Mouse (Mus musculus): ENCODE results near the gene Iscu.

Iscu gene

DNA sequence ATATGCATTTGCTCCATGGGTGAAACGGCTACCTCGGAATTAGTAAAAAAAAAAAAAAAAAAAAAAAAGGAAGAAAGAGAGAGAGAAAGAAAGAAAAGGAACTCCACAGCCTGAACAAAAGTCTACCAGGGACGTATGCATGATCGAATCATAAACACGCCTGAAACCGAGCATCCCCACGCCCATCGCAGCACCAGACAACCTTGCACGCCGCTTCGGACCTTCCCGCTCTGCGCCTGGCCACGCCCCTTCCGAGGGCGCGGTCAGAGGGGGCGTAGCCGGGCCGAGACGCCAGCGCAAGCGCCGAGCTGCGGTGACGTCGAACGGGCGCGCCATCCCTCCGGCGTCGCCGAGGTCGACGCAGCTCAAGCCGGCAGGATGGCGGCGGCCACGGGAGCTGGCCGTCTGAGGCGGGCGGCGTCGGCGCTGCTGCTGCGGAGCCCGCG is at the start of gene Iscu, which contains the start of gene Sart3:
Iscu (plus strand) TSS at position 299 of the 446 bp plus-strand sequence.
Sart3 (minus strand) TSS at position 61 of the 446 bp plus-strand sequence.
- DNase-seq (ENCODE audit: low read depth, low spot score): peak; percentile 96

DNA sequence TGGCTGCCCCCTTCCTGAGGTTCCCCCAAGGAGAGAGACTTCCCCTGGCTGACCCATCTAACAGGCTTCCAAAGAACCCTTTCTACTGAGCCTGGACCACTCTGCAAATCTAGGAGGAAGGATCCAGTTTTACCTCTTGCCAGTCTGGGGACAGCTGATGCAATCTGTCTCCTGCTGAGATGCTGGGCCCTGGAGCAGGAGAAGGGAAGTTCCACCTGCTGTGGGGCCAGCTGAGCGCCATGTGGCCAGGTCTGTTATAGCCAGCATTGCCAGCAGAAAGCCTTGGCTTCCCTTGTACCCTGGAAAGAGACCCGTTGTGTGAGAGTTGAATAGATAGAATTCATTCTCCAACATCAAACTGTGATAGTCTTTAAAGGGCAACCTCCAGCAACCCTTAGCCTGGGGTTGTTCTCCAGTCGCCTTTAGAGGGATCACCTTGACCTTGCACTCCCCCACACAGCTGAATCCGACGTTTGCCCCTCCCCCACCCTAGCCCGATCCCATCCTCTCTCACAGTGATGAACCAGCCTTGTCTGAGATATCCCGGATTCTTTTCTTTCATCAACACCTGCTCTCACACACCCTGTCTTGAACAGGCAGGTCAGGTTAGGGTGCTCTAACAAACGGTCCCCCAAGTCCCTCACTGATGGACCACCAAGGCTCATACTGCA is 48.8 kb upstream of the Iscu start:
- DNase-seq (ENCODE audit: low read depth, low spot score): peak; percentile 67

DNA sequence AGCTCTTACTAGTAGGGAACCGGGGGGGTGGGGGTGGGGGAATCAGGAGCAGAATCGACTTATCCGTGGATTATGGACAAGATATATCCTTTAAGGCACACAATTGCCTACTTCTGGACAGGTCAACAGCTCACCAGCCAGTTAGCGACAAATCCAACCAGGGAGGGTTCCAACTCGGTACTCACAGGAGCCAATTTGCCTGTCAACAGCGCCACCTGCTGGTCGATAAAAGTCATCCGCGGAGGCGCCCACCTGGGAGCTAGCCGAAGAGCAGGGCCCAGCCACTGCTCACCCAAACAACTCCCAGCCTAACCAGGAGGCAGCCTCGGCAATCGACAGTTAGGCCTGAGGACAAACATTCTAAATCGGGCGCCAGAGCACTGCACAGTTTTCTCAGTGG is 48.1 kb upstream of the Iscu start, which contains the start of gene 1700069L16Rik:
1700069L16Rik (minus strand) TSS at position 327 of the 400 bp plus-strand sequence.
- DNase-seq (ENCODE audit: low read depth, low spot score): peak; percentile 91

DNA sequence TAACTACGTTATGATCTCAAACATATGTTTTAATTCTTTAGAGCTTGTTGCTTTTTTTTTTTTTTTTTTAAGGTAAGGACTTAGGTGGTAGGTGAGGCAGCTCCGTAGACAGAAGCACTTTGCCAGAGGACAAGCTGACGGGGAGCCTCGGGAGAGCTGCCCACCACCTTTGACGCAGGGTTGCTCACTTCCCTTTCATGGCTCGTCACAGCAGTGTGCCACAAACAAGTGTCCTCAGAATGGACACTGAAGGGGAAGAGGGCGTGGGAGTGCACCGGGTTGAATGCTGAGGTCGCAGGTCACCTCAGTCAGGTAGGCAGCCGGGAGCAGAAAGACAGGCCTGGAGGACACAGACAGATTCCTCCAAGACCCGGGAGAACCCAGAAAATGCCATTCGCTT is 47.1 kb upstream of the Iscu start:
- DNase-seq (ENCODE audit: low read depth, low spot score): no peak

DNA sequence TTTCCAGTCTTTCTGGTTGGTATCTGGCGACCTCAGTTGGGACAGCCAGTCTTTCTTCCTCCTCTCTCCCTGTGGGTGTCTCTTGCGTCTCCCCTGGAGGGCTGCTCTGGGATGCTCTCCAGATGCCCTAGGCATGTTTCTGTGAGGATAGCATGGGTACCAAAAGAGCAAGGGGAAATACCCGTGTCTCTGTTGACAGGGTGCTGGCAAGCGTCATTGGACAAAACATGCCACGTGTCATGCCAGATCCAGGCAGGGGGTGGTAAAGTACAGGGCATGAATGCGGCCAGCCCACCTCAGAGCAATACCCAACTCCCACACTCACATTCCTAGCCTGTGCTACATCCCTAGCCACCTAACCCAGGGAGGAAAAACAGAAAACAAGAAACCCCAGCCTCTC is 45.9 kb upstream of the Iscu start:
- DNase-seq (ENCODE audit: low read depth, low spot score): no peak

DNA sequence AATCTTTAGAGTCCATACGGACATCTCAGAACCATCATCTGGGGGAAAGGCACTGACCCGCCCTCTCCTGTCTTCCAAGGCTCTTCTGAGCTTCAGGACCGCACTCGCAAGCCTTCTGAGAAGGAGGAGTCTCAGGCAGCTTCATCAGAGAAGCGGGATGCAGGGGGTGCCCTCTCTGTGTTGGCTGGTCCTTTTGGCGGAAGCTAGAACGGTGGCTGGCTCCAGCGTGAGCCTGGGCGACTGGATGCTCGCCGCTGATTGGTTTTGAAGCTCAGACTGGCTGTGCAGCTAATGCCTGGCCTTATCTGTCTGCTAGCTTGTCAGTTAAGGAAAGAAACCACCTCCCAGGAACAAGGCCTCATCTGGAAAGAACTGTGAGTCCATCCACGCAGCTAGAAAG is 45.3 kb upstream of the Iscu start:
- DNase-seq (ENCODE audit: low read depth, low spot score): no peak

DNA sequence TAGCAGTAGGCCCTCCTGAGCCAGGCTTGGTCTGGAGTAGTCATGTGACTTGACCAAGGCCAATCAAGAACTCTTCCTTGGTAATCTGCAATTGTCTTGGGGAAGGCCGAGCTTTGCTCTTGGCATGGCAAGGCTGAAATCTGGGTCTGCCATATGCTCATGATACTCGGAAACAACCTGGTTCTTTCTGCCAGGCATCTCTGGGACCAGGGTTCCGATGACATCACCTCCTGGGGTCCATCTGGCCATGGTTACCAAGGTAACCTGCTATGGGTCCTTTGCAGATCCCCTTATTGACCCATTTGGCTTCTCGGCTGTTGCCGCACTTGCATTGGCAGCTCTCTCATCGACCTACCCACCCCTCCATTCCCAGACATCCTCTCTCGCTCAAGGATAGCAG is 44.5 kb upstream of the Iscu start:
- DNase-seq (ENCODE audit: low read depth, low spot score): no peak

DNA sequence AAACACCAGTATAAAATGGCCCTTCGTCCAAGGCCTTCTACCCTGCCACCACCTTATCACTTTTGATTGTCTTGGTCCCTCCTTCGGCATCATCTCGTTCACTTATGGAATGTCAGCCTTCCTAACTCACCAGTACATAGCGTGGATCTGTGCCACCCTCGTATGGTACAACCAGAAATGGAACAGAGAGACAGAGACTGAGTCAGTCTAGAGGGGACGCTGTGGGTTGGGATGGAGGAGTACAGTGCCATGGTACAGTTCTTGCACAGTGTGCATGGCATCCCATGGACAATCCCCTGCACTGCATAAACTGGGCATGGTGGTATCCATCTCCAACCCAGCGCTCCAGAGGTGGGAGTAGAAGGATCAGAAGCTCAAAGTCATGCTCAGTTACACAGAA is 43.9 kb upstream of the Iscu start:
- DNase-seq (ENCODE audit: low read depth, low spot score): no peak

DNA sequence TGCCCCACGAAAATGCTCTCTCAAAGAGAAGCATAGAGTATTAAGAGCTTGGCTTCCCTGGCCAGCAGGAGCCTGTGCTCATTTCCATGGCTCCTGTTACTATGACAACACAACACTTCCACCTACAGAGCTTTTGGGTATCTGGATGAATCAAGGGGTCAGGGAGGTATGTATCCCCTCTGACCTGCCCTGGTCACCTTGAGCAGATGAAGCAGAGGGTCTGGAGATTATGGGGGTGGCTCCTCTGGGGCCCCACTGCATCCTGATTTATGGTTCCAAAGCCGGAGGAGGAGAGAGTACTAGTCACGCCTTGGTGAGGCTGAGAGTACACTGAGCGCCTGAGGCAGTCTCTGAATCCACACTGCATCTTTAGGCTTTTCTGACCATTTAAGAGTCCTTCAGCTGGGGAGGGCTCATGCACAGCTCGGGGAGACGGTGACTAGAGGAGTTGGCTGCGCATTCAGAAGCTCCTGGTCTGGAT is 41.9 kb upstream of the Iscu start:
- no peak for DNase-seq (ENCODE audit: low read depth, low spot score)

DNA sequence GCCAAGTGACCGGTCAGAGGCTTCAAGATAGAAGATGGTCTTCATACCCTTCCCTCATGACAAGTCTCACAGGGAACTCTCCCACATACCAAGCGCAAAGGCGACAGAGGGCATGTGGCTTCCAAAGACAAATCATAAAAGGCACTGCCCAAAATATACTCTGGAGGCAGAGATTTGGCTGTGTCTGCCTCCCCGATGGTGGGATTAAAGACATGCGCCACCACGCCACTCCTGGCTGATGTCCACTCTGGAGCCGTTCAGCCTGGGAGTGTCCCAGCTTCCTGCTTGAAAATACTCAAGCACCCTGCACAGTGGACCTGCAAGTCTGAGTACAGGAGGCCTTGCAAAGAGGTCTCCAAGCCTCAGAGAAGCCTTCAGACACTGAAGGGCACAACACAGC is 41.4 kb upstream of the Iscu start:
- DNase-seq (ENCODE audit: low read depth, low spot score): no peak

DNA sequence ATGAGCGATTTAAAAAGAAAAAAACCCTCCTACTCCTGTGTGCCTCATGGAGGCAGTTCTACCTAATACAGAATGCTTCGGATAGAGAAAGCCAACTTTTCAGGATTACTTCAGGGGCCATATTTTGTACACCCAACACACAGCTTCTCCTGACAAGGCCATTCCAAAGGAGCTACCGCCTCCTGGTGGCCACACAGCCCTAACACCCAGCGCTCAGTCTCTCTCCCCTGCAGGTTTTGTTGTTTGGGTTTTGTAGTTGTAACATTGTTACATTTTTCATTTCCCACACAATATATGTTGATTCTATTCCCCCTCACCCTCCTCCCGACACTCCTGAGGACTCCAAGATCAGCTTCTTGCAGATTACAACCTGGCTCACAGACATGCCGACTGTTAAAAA is 40.4 kb upstream of the Iscu start:
- peak; percentile 71 for DNase-seq (ENCODE audit: low read depth, low spot score)

DNA sequence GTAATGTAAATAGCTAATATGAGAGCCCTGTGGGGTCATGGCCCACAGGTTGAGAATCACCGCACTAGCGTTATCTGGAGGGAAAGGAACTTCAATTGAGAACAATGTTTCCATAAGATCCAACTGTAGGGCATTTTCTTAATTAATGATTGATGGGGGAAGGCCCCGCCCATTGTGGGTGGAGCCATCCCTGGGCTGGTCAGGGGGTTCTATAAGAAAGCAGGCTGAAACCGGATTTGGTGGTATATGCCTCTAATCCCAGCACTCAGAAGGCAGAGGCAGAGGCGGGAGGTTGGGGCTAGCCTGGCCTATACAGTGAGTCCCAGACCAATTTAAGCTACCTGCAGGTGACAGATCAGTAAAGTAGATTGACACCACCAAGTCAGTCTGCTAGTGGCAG is 38.2 kb upstream of the Iscu start:
- DNase-seq (ENCODE audit: low read depth, low spot score): peak; percentile 66

DNA sequence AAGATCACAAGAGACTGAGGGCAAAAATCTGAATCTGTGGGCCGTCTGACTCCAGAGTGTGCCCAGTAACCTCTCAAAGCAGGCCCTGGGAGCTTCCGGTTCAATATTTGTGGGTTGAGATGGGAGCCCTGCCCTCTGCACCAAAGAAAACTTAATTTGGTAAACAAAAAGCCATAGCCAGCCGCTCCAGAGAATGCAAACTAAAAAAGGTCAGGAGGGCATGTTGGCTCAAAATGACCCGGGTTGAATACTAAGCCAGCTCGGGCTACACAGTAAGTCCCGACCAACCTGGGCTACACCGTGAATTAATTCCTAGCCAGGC is 37.6 kb upstream of the Iscu start:
- DNase-seq (ENCODE audit: low read depth, low spot score): no peak

DNA sequence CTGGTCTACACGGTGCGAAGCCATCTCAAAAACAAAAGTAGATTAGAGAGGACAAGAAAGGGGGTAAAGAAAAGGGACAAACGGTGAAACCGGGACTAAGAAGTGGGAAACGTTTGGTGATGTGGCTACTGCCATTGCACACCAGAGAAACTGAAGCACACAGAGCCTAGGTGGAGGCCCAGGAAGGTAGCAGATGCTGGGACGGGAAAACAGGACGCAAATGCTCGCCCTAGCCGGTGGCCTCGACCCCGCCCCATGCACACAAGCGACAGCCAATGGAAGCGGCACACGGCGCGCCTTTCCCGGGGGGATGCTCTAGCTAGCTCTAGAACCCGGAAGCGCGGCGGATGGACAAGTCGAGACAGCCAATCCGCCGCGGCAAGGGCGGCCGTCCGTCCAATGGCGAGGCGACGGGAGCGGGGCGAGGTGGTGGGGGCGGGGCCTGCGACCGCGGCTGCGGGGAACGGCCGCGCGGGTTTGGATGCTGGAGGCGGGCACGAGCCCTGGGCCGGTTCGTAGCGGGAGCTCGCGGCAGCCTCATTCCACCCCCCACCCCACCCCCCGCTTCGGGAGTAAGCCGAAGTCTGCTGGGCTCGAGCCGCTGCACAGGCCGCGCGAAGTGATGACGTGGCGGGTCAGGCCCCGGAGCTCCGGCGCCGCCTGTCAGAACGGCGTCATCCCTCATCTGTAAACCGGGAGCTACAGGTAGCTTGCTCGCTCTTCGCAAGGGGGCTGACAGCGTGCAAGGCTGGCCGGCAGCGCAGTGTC is 37.0 kb upstream of the Iscu start, which contains the start of gene Ficd:
Ficd (plus strand) TSS at position 459 of the 768 bp plus-strand sequence.
- DNase-seq (ENCODE audit: low read depth, low spot score): peak; percentile 97

DNA sequence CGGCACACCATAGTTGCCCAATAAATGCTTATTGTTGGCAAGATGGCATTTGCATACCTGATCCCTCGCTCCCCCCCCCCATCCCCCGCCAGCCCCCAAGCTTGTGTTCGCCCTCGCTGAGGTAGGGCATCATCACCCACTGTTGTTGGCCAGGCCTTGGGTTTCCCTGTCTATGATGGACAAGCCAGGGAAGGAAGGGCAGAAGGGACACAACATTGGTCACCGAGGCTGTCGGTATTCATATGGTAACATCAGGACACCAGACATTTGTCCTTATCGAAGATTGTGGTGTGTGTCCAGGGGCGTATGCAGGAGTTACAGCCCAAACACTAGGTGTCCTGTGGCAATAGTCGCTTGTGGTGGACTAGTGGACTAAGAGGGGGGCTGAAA is 36.4 kb upstream of the Iscu start:
- DNase-seq (ENCODE audit: low read depth, low spot score): no peak

DNA sequence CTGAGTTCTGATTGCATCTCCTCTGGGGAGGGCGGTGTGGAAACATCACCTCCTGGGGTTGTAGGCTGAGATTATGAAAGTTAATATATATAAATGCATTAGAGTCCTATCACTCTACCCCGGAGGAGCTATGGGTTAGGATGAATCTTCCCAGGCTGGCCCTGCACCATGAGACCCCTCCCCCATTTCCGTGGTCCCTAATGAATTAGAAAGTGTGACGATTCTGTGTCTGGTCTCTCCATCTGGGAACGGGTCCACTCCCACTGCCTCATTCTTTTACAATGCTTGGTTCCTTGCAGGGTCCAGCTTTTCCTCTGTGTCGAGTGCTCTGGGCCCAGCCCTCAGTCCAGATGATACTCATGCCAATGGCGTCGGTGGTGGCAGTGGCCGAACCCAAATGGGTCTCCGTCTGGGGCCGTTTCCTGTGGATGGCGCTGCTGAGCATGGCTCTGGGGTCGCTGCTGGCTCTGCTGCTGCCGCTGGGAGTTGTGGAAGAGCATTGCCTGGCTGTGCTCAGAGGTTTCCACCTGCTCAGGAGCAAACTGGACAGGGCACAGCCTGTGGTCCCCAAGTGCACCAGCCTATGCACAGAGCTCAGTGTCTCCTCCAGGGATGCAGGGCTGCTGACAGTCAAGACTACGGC is 35.9 kb upstream of the Iscu start:
- no peak for DNase-seq (ENCODE audit: low read depth, low spot score)

DNA sequence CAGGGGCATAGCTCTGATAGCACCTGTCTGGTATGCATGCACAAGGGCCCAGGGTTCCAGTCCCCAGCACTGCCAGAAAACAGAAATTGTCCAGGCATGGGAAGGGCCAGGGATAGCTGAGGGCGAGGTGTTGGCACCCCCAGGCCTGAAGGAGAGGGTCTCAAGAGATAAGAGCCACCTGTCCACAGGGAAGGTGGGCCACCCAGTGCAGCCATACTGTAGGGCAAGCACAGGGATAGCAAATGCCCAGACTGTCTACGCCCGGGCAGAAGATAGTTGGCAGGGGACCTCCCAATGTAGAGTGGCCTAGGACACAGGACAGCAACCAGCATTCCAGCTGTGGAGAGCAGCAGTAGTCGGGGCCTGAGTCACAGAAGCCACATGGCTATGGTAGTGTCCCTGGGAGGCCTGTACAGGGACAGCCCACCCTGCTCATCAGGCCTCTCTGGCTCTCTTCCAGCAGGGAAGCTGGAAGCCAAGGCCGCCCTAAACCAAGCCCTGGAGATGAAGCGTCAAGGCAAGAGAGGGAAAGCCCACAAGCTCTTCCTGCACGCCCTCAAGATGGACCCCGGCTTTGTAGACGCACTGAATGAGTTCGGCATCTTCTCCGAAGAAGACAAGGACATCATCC is 34.8 kb upstream of the Iscu start:
- DNase-seq (ENCODE audit: low read depth, low spot score): no peak

DNA sequence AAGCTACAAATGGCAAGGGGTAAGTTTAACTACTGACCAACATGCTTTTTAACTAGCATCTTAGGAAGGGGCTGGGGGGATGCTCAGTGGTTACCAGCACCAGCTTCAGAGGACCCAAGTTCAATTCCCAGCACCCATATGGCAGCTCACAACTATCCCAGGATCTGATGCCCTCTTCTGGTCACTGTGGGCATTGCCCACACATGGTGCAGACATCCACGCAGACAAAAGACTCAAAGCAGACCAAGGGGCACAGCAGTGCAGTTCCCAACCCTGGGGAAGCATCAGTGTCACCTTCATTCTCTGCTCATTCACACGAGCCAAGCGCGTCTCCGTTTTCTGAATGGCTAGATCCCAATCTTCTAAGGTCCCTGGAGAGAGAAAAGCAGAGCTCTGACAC is 24.9 kb upstream of the Iscu start:
- DNase-seq (ENCODE audit: low read depth, low spot score): peak; percentile 50

DNA sequence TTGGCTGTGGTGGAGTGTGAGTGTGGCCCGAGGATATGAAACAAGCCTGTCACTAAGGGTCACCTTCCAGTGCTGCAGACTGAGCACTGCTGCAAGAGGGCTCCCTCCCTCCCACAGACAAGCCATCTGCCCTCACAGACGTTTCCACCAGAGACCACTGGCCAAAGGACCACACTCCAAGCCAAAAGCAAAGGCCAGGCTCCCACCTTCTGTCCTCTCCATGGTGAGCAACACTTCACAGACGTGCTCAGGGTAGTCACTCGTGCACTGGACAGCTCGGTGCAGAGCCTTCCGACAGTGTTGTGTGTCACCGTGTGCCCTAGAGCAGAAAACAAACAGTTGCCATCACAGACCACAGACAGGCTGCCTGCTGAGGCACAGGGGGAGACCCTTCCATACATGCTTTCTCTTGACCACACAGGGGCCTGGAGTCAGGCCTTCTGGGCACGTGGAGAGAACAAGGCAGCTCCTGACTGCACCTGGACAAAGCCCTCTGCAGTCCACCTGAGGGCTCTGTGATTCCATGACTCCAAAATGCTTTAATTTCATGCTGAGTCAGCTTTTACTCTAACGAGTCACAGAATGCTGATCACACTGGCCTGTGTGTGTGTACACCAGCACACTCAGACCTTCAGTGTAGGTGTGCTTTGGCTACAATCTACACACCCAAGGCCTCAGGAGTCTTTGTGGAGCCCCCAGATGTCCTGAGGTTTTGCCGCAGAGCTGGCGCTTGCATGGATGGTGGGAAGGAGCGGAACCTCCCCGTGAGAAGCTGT is 23.8 kb upstream of the Iscu start:
- no peak for DNase-seq (ENCODE audit: low read depth, low spot score)

DNA sequence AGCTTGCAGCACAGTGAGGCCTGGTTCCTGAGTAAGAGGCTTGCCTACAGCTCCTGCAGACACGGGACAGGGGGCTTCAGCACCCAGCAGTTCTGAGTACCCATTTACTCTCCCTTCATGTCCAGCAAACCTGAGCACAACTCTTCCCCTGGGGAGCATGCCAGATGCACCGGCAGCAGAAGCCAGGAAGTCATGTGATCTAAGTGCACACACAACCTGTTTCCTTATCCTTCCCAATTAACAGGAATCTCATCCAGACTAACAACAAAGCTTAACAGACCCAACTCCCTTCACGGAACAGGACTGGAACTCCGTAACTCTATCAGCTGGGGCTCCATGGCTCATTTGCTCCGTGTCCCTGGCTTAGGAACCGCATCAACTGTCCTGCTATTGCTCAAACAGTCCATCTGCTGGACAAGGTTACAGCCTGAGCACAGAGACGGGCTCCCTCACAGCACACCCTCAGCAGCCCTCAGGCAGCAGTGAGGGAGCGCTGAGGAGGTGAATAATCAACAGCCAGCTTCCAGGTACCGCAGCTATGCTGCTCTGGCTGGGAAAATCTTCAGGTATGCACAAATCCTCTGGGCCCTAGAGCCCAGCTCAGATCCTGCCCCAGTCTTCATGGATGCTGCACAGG is 20.9 kb upstream of the Iscu start:
- no peak for DNase-seq (ENCODE audit: low read depth, low spot score)
